Mouse (Mus musculus) intestine, embryonic 14.5 days (tissue): ENCODE measurements around the gene Aktip. TPM values are rescaled to one million over a fixed set of nuclear protein-coding genes. Genes with fewer than 3 reads are reported as not detected.

Experiments used
- ATAC-seq: fragments of 200-750 bp; cut with Nextera tagmentation; replicated peaks from 2 replicates; pipeline ENCODE4 v1.8.0; 2017; ENCODE audit warnings: low read depth, moderate number of reproducible peaks, moderate TSS enrichment, moderate library complexity; ENCODE audit not compliant: low FRiP score, low TSS enrichment
- DNase-seq: peaks from one replicate; pipeline ENCODE4 v3.0.0-alpha.2; 2018; ENCODE audit warnings: low spot score
- H3K27ac ChIP-seq: fragments of 300-500 bp; sonication (generic); 2 replicates; pipeline ENCODE4 v1.5.1; 2014; ENCODE audit warnings: low read depth, mild to moderate bottlenecking, control low read depth
- H3K27me3 ChIP-seq: fragments of 300-500 bp; sonication (generic); replicated peaks from 2 replicates; pipeline ENCODE4 v1.6.1; 2014; ENCODE audit warnings: low read length, control low read depth; ENCODE audit not compliant: control insufficient read depth, insufficient read depth
- H3K36me3 ChIP-seq: fragments of 300-500 bp; sonication (generic); 2 replicates; pipeline ENCODE4 v1.6.1; 2014; ENCODE audit warnings: low read length, control low read depth; ENCODE audit not compliant: control insufficient read depth, insufficient read depth
- H3K4me1 ChIP-seq: fragments of 300-500 bp; sonication (generic); replicated peaks from 2 replicates; pipeline ENCODE4 v1.6.1; 2014; ENCODE audit warnings: low read length, control low read depth, mixed read lengths; ENCODE audit not compliant: control insufficient read depth, insufficient read depth
- H3K4me2 ChIP-seq: fragments of 300-500 bp; sonication (generic); 2 replicates; pipeline ENCODE4 v1.6.1; 2014; ENCODE audit warnings: low read length
- H3K4me3 ChIP-seq: fragments of 300-500 bp; sonication (generic); 2 replicates; pipeline ENCODE4 v1.5.1; 2014; ENCODE audit warnings: low read depth, low read length, control low read depth, mixed read lengths
- H3K9ac ChIP-seq: fragments of 300-500 bp; sonication (generic); 2 replicates; pipeline ENCODE4 v1.6.1; 2014; ENCODE audit warnings: mild to moderate bottlenecking, low read length
- H3K9me3 ChIP-seq: fragments of 300-500 bp; sonication (generic); 2 replicates; pipeline ENCODE4 v1.6.1; 2016; ENCODE audit warnings: low read length, control low read depth; ENCODE audit not compliant: control insufficient read depth
- WGBS: fragments of 180-500 bp; shearing (Covaris S2); extraction: QIAGEN DNeasy Blood & Tissue Kit; methylation state at CpG from one replicate; pipeline ENCODE4 v1.1.7; 2014; 5-methylcytosine and 5-hydroxymethylcytosine counted together
- polyA plus RNA-seq: library from polyadenylated mRNA; unstranded; fragments of >200 nt; fragmentation: Nextera tagmentation; extraction: Ambion mirVana; gene quantifications from 2 replicates; pipeline ENCODE4 v1.2.1, GENCODE M21; 2014

Aktip gene
- polyA plus RNA-seq, 1 experiment from 2014 or later: 48.6 TPM

- H3K36me3 ChIP-seq: no peaks in the 10 kb centered on the region; the same call in 1 of the 2 replicates
- ATAC-seq: peak; percentile 77
- H3K27me3 ChIP-seq: no peaks in the 10 kb centered on the region
- peaks cover 5% of the 10 kb centered on the region for H3K4me1 ChIP-seq
- H3K4me3 ChIP-seq: peak overlapping the region; percentile 85
- under 1% methylated on average over 34 of the region's 34 CpGs for WGBS
- peak; percentile 84 for DNase-seq
- H3K9ac ChIP-seq: peak overlapping the region; percentile 65
- H3K4me2 ChIP-seq: peak overlapping the region; percentile 56
- H3K9me3 ChIP-seq: no peaks in the 10 kb centered on the region
- peak overlapping the region; percentile 69; the same call in 1 of the 2 replicates for H3K27ac ChIP-seq
Observed at GRCm38 (mm10) chr8:91070275-91070859, 129.4 kb downstream of the Aktip start.

DNA sequence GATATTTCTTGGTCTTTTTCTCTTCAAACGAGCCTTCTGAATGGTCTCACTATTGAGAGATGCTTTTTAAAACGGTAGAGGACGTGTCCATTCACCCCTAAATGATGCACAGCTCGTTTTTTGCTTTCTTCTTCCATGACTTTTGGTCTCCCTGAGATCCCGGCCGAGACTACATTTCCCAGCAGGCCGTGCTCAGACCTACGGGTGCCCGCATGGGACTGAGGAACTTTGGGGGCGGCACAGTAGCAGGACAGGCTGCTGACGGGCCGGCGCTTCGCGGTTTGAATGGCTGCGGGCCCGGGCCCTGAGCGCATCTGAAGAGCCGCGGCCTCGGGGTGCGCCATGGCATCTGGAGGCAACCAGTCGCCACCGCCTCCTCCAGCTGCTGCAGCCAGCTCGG is 129.9 kb downstream of the Aktip start, which contains the start of gene Rbl2:
TSS of gene Rbl2 (plus strand) at position 224 of the 400 bp plus-strand sequence.
- peak within 1 kb of the TSS; percentile 73 for H3K4me2 ChIP-seq
- peak; percentile 98 for DNase-seq
- peak within 1 kb of the TSS; percentile 69; the same call in 1 of the 2 replicates for H3K27ac ChIP-seq
- peak within 1 kb of the TSS; percentile 65 for H3K9ac ChIP-seq
- no peaks in the 10 kb centered on the region for H3K36me3 ChIP-seq
- H3K27me3 ChIP-seq: no peaks in the 10 kb centered on the region
- no peaks in the 10 kb centered on the region for H3K9me3 ChIP-seq
- ATAC-seq: peak; percentile 96
- peak within 1 kb of the TSS; percentile 85 for H3K4me3 ChIP-seq
- 0% methylated on average over 25 of the region's 25 CpGs for WGBS
- H3K4me1 ChIP-seq: peaks cover 5% of the 10 kb centered on the region

GRCm38 (mm10) chr8:91069407-91069806 is 130.4 kb downstream of the Aktip start:
- Histone ChIP-seq H3K9me3 (no peaks in the 10 kb centered on the region), H3K4me1 (peaks cover 5% of the 10 kb centered on the region), H3K27me3 (no peaks in the 10 kb centered on the region), H3K4me2 (peak overlapping the region; percentile 73), H3K4me3 (peak overlapping the region; percentile 85), H3K9ac (peak overlapping the region; percentile 33), H3K27ac (no peak overlapping the region), H3K36me3 (no peaks in the 10 kb centered on the region)
- ATAC-seq (peak; percentile 4; the same call in 1 of the 2 replicates), DNase-seq (no peak)
- WGBS: 9% methylated on average over 10 of the region's 10 CpGs

DNA sequence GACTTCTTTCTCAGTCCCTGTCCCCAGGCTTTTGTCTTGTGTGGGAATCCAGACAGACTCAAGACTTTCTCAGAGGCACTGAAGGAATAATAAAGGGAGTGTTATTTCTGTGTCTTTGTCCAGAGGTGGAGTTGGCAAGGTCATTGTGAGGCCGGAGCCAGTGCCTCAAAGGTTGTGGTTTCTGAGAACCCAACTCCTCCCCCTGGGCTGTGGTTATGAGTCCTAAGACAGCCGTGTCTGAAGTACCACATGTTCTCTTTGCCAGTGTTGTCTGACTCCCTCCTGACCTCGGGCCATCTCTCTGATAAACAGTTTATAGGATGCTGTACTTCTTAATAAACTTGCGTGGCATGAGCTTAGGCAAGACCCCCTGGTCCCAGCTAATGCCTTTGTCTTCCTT is 134.6 kb downstream of the Aktip start:
- no peak overlapping the region for H3K4me3 ChIP-seq
- H3K27ac ChIP-seq: no peak overlapping the region
- DNase-seq (no peak), ATAC-seq (no peak)
- H3K4me2 ChIP-seq: no peak overlapping the region
- no peaks in the 10 kb centered on the region for H3K9me3 ChIP-seq
- no peak overlapping the region for H3K9ac ChIP-seq
- H3K27me3 ChIP-seq: no peaks in the 10 kb centered on the region
- H3K4me1 ChIP-seq: no peaks in the 10 kb centered on the region; the same call in 1 of the 2 replicates
- 40% methylated on average over 4 of the region's 4 CpGs for WGBS
- H3K36me3 ChIP-seq: no peaks in the 10 kb centered on the region

Other genes starting within 250 kb of the Aktip start
- gene Rbl2, start 129.9 kb downstream of the Aktip start, polyA plus RNA-seq: 17.2 and 19.7 TPM in 2 replicates
- gene Rpgrip1l, start 113.3 kb upstream of the Aktip start, polyA plus RNA-seq: 7.7 and 7.9 TPM in 2 replicates
- 77.7 and 90.8 TPM in 2 replicates for gene Fto, start 113.5 kb upstream of the Aktip start, polyA plus RNA-seq